Mouse (Mus musculus) testis, adult 10 weeks (tissue): ENCODE results near the gene Zcchc24. TPM values are rescaled to one million over a fixed set of nuclear protein-coding genes. Genes with fewer than 3 reads are reported as not detected.

Source experiments
- polyA plus RNA-seq: library from polyadenylated mRNA; stranded (reverse); fragments of 350-450 nt; fragmentation: Illumina TruSeq; extraction: RNeasy Lipid Tissue Mini Kit (QIAGEN cat#74804); gene quantifications from one replicate; pipeline ENCODE4 v1.2.3, GENCODE M21; 2014; ENCODE audit warnings: low read depth, low replicate concordance

Gene Zcchc24
- polyA plus RNA-seq = 3.0 TPM

DNA sequence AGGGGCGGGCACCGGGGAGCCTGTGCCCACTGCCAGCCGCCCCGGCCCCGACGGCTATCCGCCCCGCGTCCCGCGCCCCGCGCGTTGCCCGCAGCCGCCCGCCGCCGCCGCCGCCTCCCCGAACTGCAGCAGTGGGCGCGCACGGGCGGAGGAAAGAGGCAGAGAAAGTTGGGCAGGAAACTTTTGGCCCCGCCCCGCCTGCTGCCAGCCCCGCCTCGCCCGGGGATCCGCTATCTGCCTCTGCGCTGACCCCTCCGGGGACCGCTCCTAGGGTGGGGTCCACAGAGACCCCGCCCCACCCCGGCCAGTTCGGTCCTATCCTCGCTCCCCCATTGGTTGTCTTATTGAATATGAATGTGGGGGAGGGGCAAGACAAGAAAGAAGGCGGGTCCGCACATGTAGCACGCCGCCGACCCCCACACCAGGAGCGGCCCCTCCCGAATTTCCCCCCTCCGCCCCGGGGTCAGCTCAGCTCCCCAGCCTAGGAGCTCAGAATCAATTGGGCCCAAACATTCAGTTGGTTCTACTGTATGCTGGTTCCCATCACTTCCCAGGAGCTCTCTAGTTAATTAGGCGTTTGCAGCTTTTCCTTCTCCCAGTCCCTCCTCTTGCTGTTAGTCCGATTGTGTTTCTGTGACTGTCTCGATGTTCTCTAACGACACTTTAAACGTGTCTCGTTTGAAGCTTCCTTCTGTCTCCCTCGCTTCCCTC, at the start of gene Zcchc24:
TSS of gene Zcchc24 (minus strand) at position 125 of the 711 bp plus-strand sequence.

DNA sequence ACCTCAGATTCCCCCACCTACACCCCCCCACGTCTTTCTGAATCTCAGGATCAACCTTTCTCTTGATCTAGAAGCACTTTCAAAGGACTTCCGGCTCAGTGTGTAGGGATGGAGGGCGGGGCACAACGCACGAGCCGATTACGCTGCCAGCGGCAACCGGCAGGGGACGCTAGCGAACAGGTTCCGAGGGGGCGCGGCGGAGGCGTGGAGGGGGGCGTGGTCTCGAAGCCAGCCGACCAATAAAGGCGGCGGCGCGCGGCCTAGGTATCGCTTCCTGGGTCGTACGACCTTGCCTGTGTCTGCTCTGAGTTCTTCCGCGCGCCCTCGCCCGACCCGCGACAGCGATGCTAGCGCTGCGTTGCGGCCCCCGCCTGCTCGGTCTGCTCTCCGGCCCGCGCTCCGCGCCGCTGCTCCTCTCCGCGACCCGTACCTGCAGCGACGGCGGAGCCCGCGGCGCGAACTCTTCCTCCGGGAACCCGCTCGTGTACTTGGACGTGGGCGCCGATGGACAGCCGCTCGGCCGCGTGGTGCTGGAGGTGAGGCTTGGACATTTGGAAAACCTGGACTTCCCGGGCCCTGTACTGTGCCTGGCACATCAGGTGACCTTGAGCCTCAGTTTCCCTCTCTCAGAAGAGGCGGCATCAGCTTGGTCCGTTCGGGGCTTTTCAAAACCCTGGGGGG, 74.8 kb downstream of the Zcchc24 start, which contains the start of gene Ppif:
TSS of gene Ppif (plus strand) at position 267 of the 681 bp plus-strand sequence.

Other genes with a start within 250 kb of the Zcchc24 start
- gene Ppif, start 74.9 kb downstream of the Zcchc24 start, polyA plus RNA-seq = 2.2 TPM
- 7.0 TPM for gene Anxa11, start 73.1 kb upstream of the Zcchc24 start, polyA plus RNA-seq
- gene Plac9a, start 134.1 kb upstream of the Zcchc24 start, polyA plus RNA-seq = not detected
- gene Tmem254a, start 158.6 kb upstream of the Zcchc24 start, polyA plus RNA-seq = 3.3 TPM
- 0.21 TPM for gene Cphx1, start 169.3 kb upstream of the Zcchc24 start, polyA plus RNA-seq
- gene Duxbl1, start 209.5 kb upstream of the Zcchc24 start, polyA plus RNA-seq = not detected